Mouse (Mus musculus) lung, embryonic 14.5 days (tissue): ENCODE results near the gene Pde4a. TPM values are rescaled to one million over a fixed set of nuclear protein-coding genes. Genes with fewer than 3 reads are reported as not detected.

ENCODE experiments used
- ATAC-seq: fragments of 200-750 bp; cut with Nextera tagmentation; 2 replicates; pipeline ENCODE4 v1.8.0; 2017; ENCODE audit warnings: mild to moderate bottlenecking, moderate TSS enrichment, moderate library complexity; ENCODE audit not compliant: insufficient read depth
- DNase-seq: peaks from one replicate; pipeline ENCODE4 v3.0.0-alpha.2; 2015
- H3K27ac ChIP-seq: fragments of 300-500 bp; sonication (generic); 2 replicates; pipeline ENCODE4 v1.5.1; 2014; ENCODE audit warnings: low read depth, mild to moderate bottlenecking, moderate library complexity
- H3K27me3 ChIP-seq: fragments of 300-500 bp; sonication (generic); 2 replicates; pipeline ENCODE4 v1.6.1; 2014; ENCODE audit warnings: low read length, control low read depth; ENCODE audit not compliant: insufficient read depth
- H3K36me3 ChIP-seq: fragments of 300-500 bp; sonication (generic); 2 replicates; pipeline ENCODE4 v1.6.1; 2014; ENCODE audit warnings: control low read depth; ENCODE audit not compliant: insufficient read depth
- H3K4me1 ChIP-seq: fragments of 300-500 bp; sonication (generic); 2 replicates; pipeline ENCODE4 v1.6.1; 2014; ENCODE audit warnings: antibody characterized with exemption, control low read depth; ENCODE audit not compliant: insufficient read depth
- H3K4me2 ChIP-seq: fragments of 300-500 bp; sonication (generic); 2 replicates; pipeline ENCODE4 v1.6.1; 2014; ENCODE audit warnings: mild to moderate bottlenecking
- H3K4me3 ChIP-seq: fragments of 300-500 bp; sonication (generic); 2 replicates; pipeline ENCODE4 v1.5.1; 2014; ENCODE audit warnings: low read depth, low read length
- H3K9ac ChIP-seq: fragments of 300-500 bp; sonication (generic); 2 replicates; pipeline ENCODE4 v1.6.1; 2014
- H3K9me3 ChIP-seq: fragments of 300-500 bp; sonication (generic); 2 replicates; pipeline ENCODE4 v1.6.1; 2016; ENCODE audit warnings: low read depth, low read length, control low read depth
- CTCF ChIP-seq: IDR thresholded peaks from 2 replicates; pipeline ENCODE4 v1.5.1; 2016; ENCODE audit warnings: antibody characterized with exemption, low read depth
- WGBS: fragments of 180-500 bp; shearing (Covaris S2); extraction: QIAGEN DNeasy Blood & Tissue Kit; methylation state at CpG from one replicate; pipeline ENCODE4 v1.1.7; 2014; 5-methylcytosine and 5-hydroxymethylcytosine counted together
- polyA plus RNA-seq: library from polyadenylated mRNA; unstranded; fragments of >200 nt; fragmentation: Nextera tagmentation; extraction: Ambion mirVana; gene quantifications from 2 replicates; pipeline ENCODE4 v1.2.1, GENCODE M21; 2014

Gene Pde4a
- polyA plus RNA-seq, 1 experiment from 2014 or later: 8.4 TPM

- WGBS: 5% methylated on average over 37 of the region's 37 CpGs
- 0 out of 2 replicates have a peak, but pooled peaks cover 3% of the 10 kb centered on the region for H3K4me1 ChIP-seq
- peak within 1 kb of the TSS; percentile 65; the same call in 1 of the 2 replicates for H3K27ac ChIP-seq
- H3K36me3 ChIP-seq: peaks cover 8% of the 10 kb centered on the region; the same call in 1 of the 2 replicates
- H3K4me2 ChIP-seq: peak within 1 kb of the TSS; percentile 85
- no peaks in the 10 kb centered on the region for H3K27me3 ChIP-seq
- peak within 1 kb of the TSS; percentile 65 for H3K4me3 ChIP-seq
- peak; percentile 98 for DNase-seq
- peak within 1 kb of the TSS; percentile 68 for H3K9ac ChIP-seq
- TF ChIP-seq CTCF: no peak
- ATAC-seq: peak; percentile 98
- H3K9me3 ChIP-seq: no peaks in the 10 kb centered on the region
Measured at GRCm38 (mm10) chr9:21131059-21131956, 34.2 kb upstream of the Pde4a start, which contains the start of gene Tyk2. TSS of gene Tyk2 (minus strand) at chr9:21131243.

- Histone ChIP-seq H3K9ac (no peak overlapping the region), H3K9me3 (no peaks in the 10 kb centered on the region), H3K4me1 (0 out of 2 replicates have a peak, but pooled peaks cover 3% of the 10 kb centered on the region), H3K27me3 (no peaks in the 10 kb centered on the region), H3K27ac (no peak overlapping the region), H3K4me3 (no peak overlapping the region), H3K36me3 (peaks cover under 1% of the 10 kb centered on the region; the same call in 1 of the 2 replicates), H3K4me2 (no peak overlapping the region)
- peak; percentile 20 for DNase-seq
- TF ChIP-seq CTCF: 0 out of 2 replicates have a peak, but pooled peaks have one; percentile 26
- ATAC-seq: no peak
- WGBS: 80% methylated on average over 12 of the region's 12 CpGs
Measured at GRCm38 (mm10) chr9:21132102-21132775, 33.3 kb upstream of the Pde4a start.

GRCm38 (mm10) chr9:21133064-21133707 is 32.3 kb upstream of the Pde4a start:
- Histone ChIP-seq H3K27ac (no peak overlapping the region), H3K27me3 (no peaks in the 10 kb centered on the region), H3K4me2 (no peak overlapping the region), H3K4me1 (0 out of 2 replicates have a peak, but pooled peaks cover 3% of the 10 kb centered on the region), H3K9me3 (no peaks in the 10 kb centered on the region), H3K9ac (no peak overlapping the region), H3K4me3 (no peak overlapping the region), H3K36me3 (peaks cover 10% of the 10 kb centered on the region)
- no peak for TF ChIP-seq CTCF
- WGBS: 77% methylated on average over 9 of the region's 9 CpGs
- no peak for DNase-seq
- no peak for ATAC-seq

GRCm38 (mm10) chr9:21134595-21135328 is 30.8 kb upstream of the Pde4a start:
- DNase-seq (no peak), ATAC-seq (no peak)
- TF ChIP-seq CTCF: no peak
- H3K4me2 ChIP-seq: no peak overlapping the region
- no peak overlapping the region for H3K9ac ChIP-seq
- no peaks in the 10 kb centered on the region for H3K9me3 ChIP-seq
- WGBS: 61% methylated on average over 9 of the region's 9 CpGs
- H3K36me3 ChIP-seq: peaks cover 25% of the 10 kb centered on the region
- 0 out of 2 replicates have a peak, but pooled peaks cover 3% of the 10 kb centered on the region for H3K4me1 ChIP-seq
- H3K4me3 ChIP-seq: no peak overlapping the region
- H3K27ac ChIP-seq: no peak overlapping the region
- no peaks in the 10 kb centered on the region for H3K27me3 ChIP-seq

- no peak overlapping the region for H3K27ac ChIP-seq
- 77% methylated on average over 4 of the region's 4 CpGs for WGBS
- H3K9me3 ChIP-seq: no peaks in the 10 kb centered on the region
Measured at GRCm38 (mm10) chr9:21135329-21135890, 30.1 kb upstream of the Pde4a start.

GRCm38 (mm10) chr9:21135941-21136381 is 29.6 kb upstream of the Pde4a start:
- no peaks in the 10 kb centered on the region for H3K4me1 ChIP-seq
- H3K36me3 ChIP-seq: peaks cover 37% of the 10 kb centered on the region
- H3K4me3 ChIP-seq: no peak overlapping the region
- H3K4me2 ChIP-seq: no peak overlapping the region
- WGBS: 50% methylated on average over 1 of the region's 1 CpGs
- no peaks in the 10 kb centered on the region for H3K9me3 ChIP-seq
- ATAC-seq (no peak), DNase-seq (no peak)
- no peaks in the 10 kb centered on the region for H3K27me3 ChIP-seq
- no peak overlapping the region for H3K27ac ChIP-seq
- no peak overlapping the region for H3K9ac ChIP-seq
- TF ChIP-seq CTCF: no peak

More at GRCm38 (mm10) chr9:21135329-21135890, 30.1 kb upstream of the Pde4a start:
- TF ChIP-seq CTCF: no peak
- no peak overlapping the region for H3K4me3 ChIP-seq
- H3K9ac ChIP-seq: no peak overlapping the region
- no peak for ATAC-seq
- no peaks in the 10 kb centered on the region for H3K27me3 ChIP-seq
- no peak for DNase-seq
- peaks cover 32% of the 10 kb centered on the region for H3K36me3 ChIP-seq
- 0 out of 2 replicates have a peak, but pooled peaks cover 2% of the 10 kb centered on the region for H3K4me1 ChIP-seq
- H3K4me2 ChIP-seq: no peak overlapping the region
